Mouse (Mus musculus): Measurements from ENCODE around the gene Qars. TPM values are rescaled to one million over a fixed set of nuclear protein-coding genes. Genes with fewer than 3 reads are reported as not detected.

Gene Qars
- polyA plus RNA-seq, 1 experiment from 2014 or later = 87.9 TPM

GRCm38 (mm10) chr9:108517931-108518332 lies 10.4 kb downstream of the Qars start:
- TF ChIP-seq CTCF (IDR thresholded peaks at IDR 0.05; ENCODE audit: low read depth) = no peak
- ATAC-seq (replicated peaks; ENCODE audit: low FRiP score, low read depth) (peak; percentile 16; the same call in 1 of the 2 replicates), DNase-seq (ENCODE audit: low spot score) (peak; percentile 77)
- 0% methylated on average over 13 of the region's 13 CpGs for WGBS
- Histone ChIP-seq H3K4me2 (ENCODE audit: low read length) (peak overlapping the region; percentile 81), H3K4me3 (replicated peaks; ENCODE audit: low read depth, low read length) (peak overlapping the region; percentile 83), H3K9me3 (replicated peaks; ENCODE audit: low read length) (no peaks in the 10 kb centered on the region), H3K4me1 (replicated peaks; ENCODE audit: insufficient read depth, low read length) (no peaks in the 10 kb centered on the region), H3K36me3 (ENCODE audit: insufficient read depth, low read length) (peaks cover 25% of the 10 kb centered on the region), H3K9ac (ENCODE audit: low read depth, low read length) (peak overlapping the region; percentile 98), H3K27ac (peak overlapping the region; percentile 99), H3K27me3 (ENCODE audit: insufficient read depth, low read length) (no peaks in the 10 kb centered on the region)

GRCm38 (mm10) chr9:108521604-108522003 lies 14.1 kb downstream of the Qars start:
- Histone ChIP-seq H3K4me3 (replicated peaks; ENCODE audit: low read depth, low read length) (no peak overlapping the region), H3K27ac (no peak overlapping the region), H3K9ac (ENCODE audit: low read depth, low read length) (no peak overlapping the region), H3K9me3 (replicated peaks; ENCODE audit: low read length) (no peaks in the 10 kb centered on the region), H3K4me1 (replicated peaks; ENCODE audit: insufficient read depth, low read length) (no peaks in the 10 kb centered on the region), H3K4me2 (ENCODE audit: low read length) (no peak overlapping the region), H3K36me3 (ENCODE audit: insufficient read depth, low read length) (0 out of 2 replicates have a peak, but pooled peaks cover 7% of the 10 kb centered on the region), H3K27me3 (ENCODE audit: insufficient read depth, low read length) (no peaks in the 10 kb centered on the region)
- TF ChIP-seq CTCF (IDR thresholded peaks at IDR 0.05; ENCODE audit: low read depth) = no peak
- ATAC-seq (replicated peaks; ENCODE audit: low FRiP score, low read depth) = no peak
- DNase-seq (ENCODE audit: low spot score) = no peak
- 80% methylated on average over 2 of the region's 2 CpGs for WGBS

- WGBS = 94% methylated on average over 4 of the region's 4 CpGs
- no peak for TF ChIP-seq CTCF (IDR thresholded peaks at IDR 0.05; ENCODE audit: low read depth)
- Histone ChIP-seq H3K27me3 (ENCODE audit: insufficient read depth, low read length) (no peaks in the 10 kb centered on the region), H3K4me2 (ENCODE audit: low read length) (no peak overlapping the region), H3K9me3 (replicated peaks; ENCODE audit: low read length) (no peaks in the 10 kb centered on the region), H3K4me1 (replicated peaks; ENCODE audit: insufficient read depth, low read length) (no peaks in the 10 kb centered on the region), H3K4me3 (replicated peaks; ENCODE audit: low read depth, low read length) (no peak overlapping the region), H3K36me3 (ENCODE audit: insufficient read depth, low read length) (peaks cover 7% of the 10 kb centered on the region; the same call in 1 of the 2 replicates), H3K27ac (no peak overlapping the region), H3K9ac (ENCODE audit: low read depth, low read length) (no peak overlapping the region)
- no peak for ATAC-seq (replicated peaks; ENCODE audit: low FRiP score, low read depth)
- DNase-seq (ENCODE audit: low spot score) = no peak
Observed at GRCm38 (mm10) chr9:108523341-108523740, 15.8 kb downstream of the Qars start.

DNA sequence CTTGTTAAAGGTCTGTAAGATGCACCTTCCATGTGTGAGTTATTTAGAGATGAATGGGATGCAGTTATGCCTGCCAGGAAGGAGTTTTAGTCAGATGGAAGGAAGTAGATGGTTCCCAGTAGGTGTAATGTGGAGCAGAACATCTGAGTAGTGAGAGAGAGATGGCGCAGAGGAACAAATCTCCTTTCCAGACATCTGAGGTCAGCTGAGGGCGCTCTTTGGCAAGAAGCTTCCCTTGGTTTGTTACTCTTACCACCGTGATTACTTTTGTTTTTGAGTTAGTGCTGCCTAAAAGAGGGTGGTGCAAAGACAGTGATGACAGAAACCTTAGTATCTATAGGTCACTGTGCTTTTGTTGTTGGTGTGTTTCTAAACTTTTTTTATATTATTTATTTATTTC lies 17.9 kb downstream of the Qars start:
- no peak for TF ChIP-seq CTCF (IDR thresholded peaks at IDR 0.05; ENCODE audit: low read depth)
- no peak overlapping the region for H3K27ac ChIP-seq
- DNase-seq (ENCODE audit: low spot score) (no peak), ATAC-seq (replicated peaks; ENCODE audit: low FRiP score, low read depth) (no peak)
- no peaks in the 10 kb centered on the region for H3K4me1 ChIP-seq (replicated peaks; ENCODE audit: insufficient read depth, low read length)
- H3K27me3 ChIP-seq (ENCODE audit: insufficient read depth, low read length) = no peaks in the 10 kb centered on the region
- H3K9me3 ChIP-seq (replicated peaks; ENCODE audit: low read length) = no peaks in the 10 kb centered on the region
- H3K36me3 ChIP-seq (ENCODE audit: insufficient read depth, low read length) = peaks cover 27% of the 10 kb centered on the region
- no peak overlapping the region for H3K4me2 ChIP-seq (ENCODE audit: low read length)
- no peak overlapping the region for H3K4me3 ChIP-seq (replicated peaks; ENCODE audit: low read depth, low read length)
- no peak overlapping the region for H3K9ac ChIP-seq (ENCODE audit: low read depth, low read length)
- 77% methylated on average over 3 of the region's 3 CpGs for WGBS

- H3K4me3 ChIP-seq (replicated peaks; ENCODE audit: low read depth, low read length) = no peak overlapping the region
- ATAC-seq (replicated peaks; ENCODE audit: low FRiP score, low read depth) (no peak), DNase-seq (ENCODE audit: low spot score) (no peak)
- no peaks in the 10 kb centered on the region for H3K4me1 ChIP-seq (replicated peaks; ENCODE audit: insufficient read depth, low read length)
- H3K9ac ChIP-seq (ENCODE audit: low read depth, low read length) = no peak overlapping the region
- H3K9me3 ChIP-seq (replicated peaks; ENCODE audit: low read length) = no peaks in the 10 kb centered on the region
- no peak for TF ChIP-seq CTCF (IDR thresholded peaks at IDR 0.05; ENCODE audit: low read depth)
- H3K4me2 ChIP-seq (ENCODE audit: low read length) = no peak overlapping the region
- no peaks in the 10 kb centered on the region for H3K27me3 ChIP-seq (ENCODE audit: insufficient read depth, low read length)
- WGBS = 96% methylated on average over 1 of the region's 1 CpGs
- H3K36me3 ChIP-seq (ENCODE audit: insufficient read depth, low read length) = peaks cover 61% of the 10 kb centered on the region
- H3K27ac ChIP-seq = no peak overlapping the region
Observed at GRCm38 (mm10) chr9:108530954-108531353, 23.4 kb downstream of the Qars start.

GRCm38 (mm10) chr9:108531496-108531895 lies 24.0 kb downstream of the Qars start:
- TF ChIP-seq CTCF (IDR thresholded peaks at IDR 0.05; ENCODE audit: low read depth) = no peak
- Histone ChIP-seq H3K4me1 (replicated peaks; ENCODE audit: insufficient read depth, low read length) (no peaks in the 10 kb centered on the region), H3K9me3 (replicated peaks; ENCODE audit: low read length) (no peaks in the 10 kb centered on the region), H3K27me3 (ENCODE audit: insufficient read depth, low read length) (no peaks in the 10 kb centered on the region), H3K27ac (no peak overlapping the region), H3K4me3 (replicated peaks; ENCODE audit: low read depth, low read length) (no peak overlapping the region), H3K4me2 (ENCODE audit: low read length) (no peak overlapping the region), H3K9ac (ENCODE audit: low read depth, low read length) (no peak overlapping the region), H3K36me3 (ENCODE audit: insufficient read depth, low read length) (peaks cover 64% of the 10 kb centered on the region)
- WGBS = 90% methylated on average over 1 of the region's 1 CpGs
- DNase-seq (ENCODE audit: low spot score) = no peak
- no peak for ATAC-seq (replicated peaks; ENCODE audit: low FRiP score, low read depth)

- H3K9ac ChIP-seq (ENCODE audit: low read depth, low read length) = no peak overlapping the region
- TF ChIP-seq CTCF (IDR thresholded peaks at IDR 0.05; ENCODE audit: low read depth) = no peak
Observed at GRCm38 (mm10) chr9:108540846-108541245, 33.3 kb downstream of the Qars start.

More at GRCm38 (mm10) chr9:108540846-108541245, 33.3 kb downstream of the Qars start:
- no peak overlapping the region for H3K4me3 ChIP-seq (replicated peaks; ENCODE audit: low read depth, low read length)
- H3K27ac ChIP-seq = no peak overlapping the region
- no peak overlapping the region for H3K4me2 ChIP-seq (ENCODE audit: low read length)
- ATAC-seq (replicated peaks; ENCODE audit: low FRiP score, low read depth) (no peak), DNase-seq (ENCODE audit: low spot score) (no peak)
- no peaks in the 10 kb centered on the region for H3K4me1 ChIP-seq (replicated peaks; ENCODE audit: insufficient read depth, low read length)
- no peaks in the 10 kb centered on the region for H3K9me3 ChIP-seq (replicated peaks; ENCODE audit: low read length)
- H3K27me3 ChIP-seq (ENCODE audit: insufficient read depth, low read length) = no peaks in the 10 kb centered on the region
- H3K36me3 ChIP-seq (ENCODE audit: insufficient read depth, low read length) = peaks cover 71% of the 10 kb centered on the region

Measured in kidney, postnatal 0 days (tissue).